ENCODE assay signal across 33 mouse cellular contexts in the genomic region with DNA sequence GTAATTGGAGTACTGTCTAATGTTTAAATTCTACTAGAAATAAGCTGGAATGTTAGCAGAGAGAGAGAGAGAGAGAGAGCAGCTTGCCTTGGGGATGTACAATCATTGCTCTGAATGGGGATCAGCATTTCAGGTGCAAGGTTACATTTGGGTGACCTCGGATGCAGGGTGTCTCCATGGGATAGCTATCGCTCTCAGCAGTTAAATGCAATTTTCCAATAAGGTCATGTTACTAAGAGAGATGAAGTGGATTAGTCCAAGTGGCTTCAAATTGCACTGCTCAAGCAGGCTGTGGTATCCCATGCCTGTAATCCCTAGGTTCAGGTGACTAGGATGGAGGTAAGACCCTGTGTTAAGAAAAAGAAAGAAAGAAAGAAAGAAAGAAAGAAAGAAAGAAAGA.
"Had no signal": no experiment of that assay in that cellular context is flagged by ENCODE, and none has a peak within 500 bp of the region (broad histone marks: within the 10 kb centered on the region; RNA-seq: fewer than 3 reads in every experiment).

No protein-coding gene starts in this region.

- H3K4me3 ChIP-seq: heart, embryonic 13.5 days; heart, embryonic 15.5 days; hindbrain, embryonic 10.5 days; hindbrain, embryonic 12.5 days; hindbrain, embryonic 13.5 days; hindbrain, embryonic 15.5 days; intestine, embryonic 15.5 days; kidney, embryonic 15.5 days; layer of hippocampus, adult 2 months; left cerebral cortex, adult 2 months had no signal

- H3K27ac ChIP-seq: heart, embryonic 13.5 days; heart, embryonic 15.5 days; hindbrain, embryonic 10.5 days; hindbrain, embryonic 12.5 days; hindbrain, embryonic 13.5 days; hindbrain, embryonic 14.5 days; hindbrain, embryonic 15.5 days; hindbrain, postnatal 0 days; intestine, embryonic 15.5 days; kidney, embryonic 15.5 days; kidney, postnatal 0 days; layer of hippocampus, adult 2 months; left cerebral cortex, adult 2 months had no signal

- H3K4me1 ChIP-seq: heart, embryonic 13.5 days; heart, embryonic 15.5 days; hindbrain, embryonic 10.5 days; hindbrain, embryonic 12.5 days; hindbrain, embryonic 13.5 days; hindbrain, embryonic 15.5 days; intestine, embryonic 15.5 days; kidney, embryonic 15.5 days had no signal

- ATAC-seq: hindbrain, embryonic 16.5 days; hindbrain, postnatal 0 days; inflammation-experienced regulatory T-cells, adult 6 months; intestine, embryonic 15.5 days; intestine, embryonic 16.5 days; intestine, postnatal 0 days had no signal

- H3K36me3 ChIP-seq: heart, embryonic 13.5 days; heart, embryonic 15.5 days; hindbrain, embryonic 10.5 days; hindbrain, embryonic 12.5 days; hindbrain, embryonic 13.5 days; hindbrain, embryonic 15.5 days; intestine, embryonic 15.5 days; kidney, embryonic 15.5 days had no signal

- H3K27me3 ChIP-seq: heart, embryonic 13.5 days; heart, embryonic 15.5 days; hindbrain, embryonic 12.5 days; hindbrain, embryonic 13.5 days; hindbrain, embryonic 15.5 days; intestine, embryonic 15.5 days; kidney, embryonic 15.5 days had no signal

- H3K4me2 ChIP-seq: heart, embryonic 13.5 days; heart, embryonic 15.5 days; hindbrain, embryonic 12.5 days; hindbrain, embryonic 13.5 days; hindbrain, embryonic 14.5 days; hindbrain, embryonic 15.5 days; intestine, embryonic 15.5 days; kidney, embryonic 15.5 days had no signal

- DNase-seq: heart, postnatal 10 days; heart, postnatal 14 days; heart, postnatal 36 days; heart, postnatal 4 days; kidney, adult 11 months; kidney, adult 18-20 months; kidney, adult 2 months; kidney, adult 8-10 months; kidney, adult 9 months; kidney, postnatal 10 days; kidney, postnatal 14 days; kidney, postnatal 25 days; kidney, postnatal 36 days; kidney, postnatal 4 days; layer of hippocampus, adult 9-11 months; layer of hippocampus, postnatal 36 days had no signal

- H3K9ac ChIP-seq: heart, embryonic 13.5 days; heart, embryonic 15.5 days; hindbrain, embryonic 12.5 days; hindbrain, embryonic 13.5 days; hindbrain, embryonic 14.5 days; hindbrain, embryonic 15.5 days; intestine, embryonic 15.5 days; kidney, embryonic 15.5 days had no signal

- H3K9me3 ChIP-seq: heart, embryonic 13.5 days; heart, embryonic 15.5 days; hindbrain, embryonic 10.5 days; hindbrain, embryonic 12.5 days; hindbrain, embryonic 13.5 days; hindbrain, embryonic 15.5 days; intestine, embryonic 15.5 days; kidney, embryonic 15.5 days had no signal
